Comparison of ENCODE assay signal across 20 mouse cellular contexts in genomic region chr5:21961796-21962195, GRCm38 (mm10).
DNase-seq lines count a peak whose midpoint lies in the region; ATAC-seq and TF ChIP-seq lines count a peak whose summit lies in the region.
"Had no signal": no experiment of that assay in that cellular context is flagged by ENCODE, and none has a peak within 500 bp of the region (broad histone marks: within the 10 kb centered on the region; RNA-seq: fewer than 3 reads in every experiment).

No protein-coding gene starts in this region.

- H3K27me3 ChIP-seq in kidney, embryonic 15.5 days = no peaks in the 10 kb centered on the region
- no peaks in the 10 kb centered on the region for H3K27me3 ChIP-seq in heart, embryonic 10.5 days (ENCODE audit: insufficient read depth, poor library complexity, severe bottlenecking)
- H3K27me3 ChIP-seq: embryonic facial prominence, embryonic 13.5 days; forebrain, embryonic 12.5 days; heart, embryonic 13.5 days had no signal

- H3K4me2 ChIP-seq in kidney, embryonic 15.5 days = no peak overlapping the region
- H3K4me2 ChIP-seq: embryonic facial prominence, embryonic 13.5 days; forebrain, embryonic 12.5 days; heart, embryonic 13.5 days had no signal

- peak; percentile 41 for DNase-seq in kidney, adult 18-20 months
- peak; percentile 31 to 52 for DNase-seq in kidney, adult 8-10 months
- peak; percentile 46 for DNase-seq in kidney, postnatal 14 days
- DNase-seq in heart, embryonic 10.5 days (ENCODE audit: low spot score) = no peak
- DNase-seq in testis, postnatal 10 days (ENCODE audit: low spot score) = no peak
- DNase-seq in left cerebral cortex, adult 2 months (ENCODE audit: extremely low spot score in 1 of 2, low spot score in 2 of 2) = no peak
- DNase-seq: adrenal gland, adult 2 months; adrenal gland, postnatal 25 days; cerebellum, adult 18-20 months; cerebellum, adult 9-11 months; cerebellum, postnatal 36 days; forebrain, postnatal 0 days; gastrocnemius, postnatal 14 days; heart, adult 2 months; heart, postnatal 36 days had no signal

- ATAC-seq in kidney, embryonic 15.5 days (replicated peaks; ENCODE audit: low FRiP score) = no peak
- ATAC-seq: forebrain, postnatal 0 days; Patski had no signal

- H3K4me1 ChIP-seq in kidney, embryonic 15.5 days = peaks cover 4% of the 10 kb centered on the region
- no peaks in the 10 kb centered on the region for H3K4me1 ChIP-seq in heart, embryonic 10.5 days
- H3K4me1 ChIP-seq: embryonic facial prominence, embryonic 13.5 days; forebrain, embryonic 12.5 days; heart, embryonic 13.5 days had no signal

- no peaks in the 10 kb centered on the region for H3K36me3 ChIP-seq in kidney, embryonic 15.5 days
- no peaks in the 10 kb centered on the region for H3K36me3 ChIP-seq in heart, embryonic 10.5 days
- H3K36me3 ChIP-seq: embryonic facial prominence, embryonic 13.5 days; forebrain, embryonic 12.5 days; heart, embryonic 13.5 days had no signal

- intact Hi-C loops in left cerebral cortex, adult 2 months (cut with DNase I) = no loop called here

- no peak for TF ChIP-seq CTCF in left cerebral cortex, adult 2 months (IDR thresholded peaks at IDR 0.05)

- no peak overlapping the region for H3K9ac ChIP-seq in kidney, embryonic 15.5 days
- H3K9ac ChIP-seq: embryonic facial prominence, embryonic 13.5 days; forebrain, embryonic 12.5 days; forebrain, postnatal 0 days; heart, embryonic 13.5 days had no signal

- H3K9me3 ChIP-seq in kidney, embryonic 15.5 days (replicated peaks) = no peaks in the 10 kb centered on the region
- H3K9me3 ChIP-seq in heart, embryonic 10.5 days = no peaks in the 10 kb centered on the region
- H3K9me3 ChIP-seq: embryonic facial prominence, embryonic 13.5 days; forebrain, embryonic 12.5 days; heart, embryonic 13.5 days had no signal

- H3K27ac ChIP-seq in kidney, embryonic 15.5 days = no peak overlapping the region
- no peak overlapping the region for H3K27ac ChIP-seq in heart, embryonic 10.5 days
- no peak overlapping the region for H3K27ac ChIP-seq in left cerebral cortex, adult 2 months
- H3K27ac ChIP-seq: embryonic facial prominence, embryonic 13.5 days; forebrain, embryonic 12.5 days; heart, adult 2 months; heart, embryonic 13.5 days had no signal

- no peak overlapping the region for H3K4me3 ChIP-seq in kidney, embryonic 15.5 days (replicated peaks)
- no peak overlapping the region for H3K4me3 ChIP-seq in heart, embryonic 10.5 days
- H3K4me3 ChIP-seq in left cerebral cortex, adult 2 months = no peak overlapping the region
- H3K4me3 ChIP-seq: embryonic facial prominence, embryonic 13.5 days; forebrain, embryonic 12.5 days; heart, adult 2 months; heart, embryonic 13.5 days had no signal

- 94% methylated on average over 1 of the region's 1 CpGs for WGBS in kidney, embryonic 15.5 days
- WGBS in heart, embryonic 10.5 days = 95% methylated on average over 1 of the region's 1 CpGs

Comparison
In these comparisons a context has a peak if more than half of its experiments do, and no peak if none do; other contexts are left out.
1. DNase-seq: peak in kidney, adult 18-20 months (single experiment), kidney, adult 8-10 months (2 of 2) and kidney, postnatal 14 days (single experiment); none in heart, embryonic 10.5 days (single experiment), testis, postnatal 10 days (single experiment) and left cerebral cortex, adult 2 months (0 of 2).